Mouse (Mus musculus) ES-Bruce4 (cell line): ENCODE results near the gene Rras.

ENCODE experiments used
- CTCF ChIP-seq: IDR thresholded peaks from one replicate; pipeline ENCODE4 v1.8.1; 2011; ENCODE audit warnings: low read depth, low read length
- POLR2A ChIP-seq: IDR thresholded peaks from one replicate; pipeline ENCODE4 v1.8.1; 2011; ENCODE audit warnings: low read length; ENCODE audit not compliant: insufficient read depth

- TF ChIP-seq CTCF = no peak
- TF ChIP-seq POLR2A = no peak
Observed at GRCm38 (mm10) chr7:45069671-45070070, 51.9 kb downstream of the Rras start.
